Mouse (Mus musculus) hindbrain, embryonic 16.5 days (tissue): ENCODE results near the gene Inafm2. TPM values are rescaled to one million over a fixed set of nuclear protein-coding genes. Genes with fewer than 3 reads are reported as not detected.

Source experiments
- ATAC-seq: fragments of 200-750 bp; cut with Nextera tagmentation; 2 replicates; pipeline ENCODE4 v1.8.0; 2017; ENCODE audit warnings: moderate TSS enrichment, moderate library complexity
- H3K27ac ChIP-seq: fragments of 300-500 bp; sonication (generic); 2 replicates; pipeline ENCODE4 v1.5.1; 2014; ENCODE audit warnings: low read depth, mild to moderate bottlenecking, control low read depth, low read length, moderate library complexity
- H3K27me3 ChIP-seq: fragments of 300-500 bp; sonication (generic); replicated peaks from 2 replicates; pipeline ENCODE4 v1.6.1; 2014; ENCODE audit warnings: low read length; ENCODE audit not compliant: control insufficient read depth, insufficient read depth
- H3K36me3 ChIP-seq: fragments of 300-500 bp; sonication (generic); 2 replicates; pipeline ENCODE4 v1.6.1; 2014; ENCODE audit warnings: mild to moderate bottlenecking, low read length, moderate library complexity, mixed read lengths; ENCODE audit not compliant: control insufficient read depth, insufficient read depth
- H3K4me1 ChIP-seq: fragments of 300-500 bp; sonication (generic); 2 replicates; pipeline ENCODE4 v1.6.1; 2014; ENCODE audit warnings: low read depth, low read length; ENCODE audit not compliant: control insufficient read depth, insufficient read depth
- H3K4me2 ChIP-seq: fragments of 300-500 bp; sonication (generic); 2 replicates; pipeline ENCODE4 v1.6.1; 2014; ENCODE audit warnings: mild to moderate bottlenecking, low read length, control low read depth, moderate library complexity
- H3K4me3 ChIP-seq: fragments of 300-500 bp; sonication (generic); 2 replicates; pipeline ENCODE4 v1.5.1; 2014; ENCODE audit warnings: mild to moderate bottlenecking, low read length, control low read depth, moderate library complexity
- H3K9ac ChIP-seq: fragments of 300-500 bp; sonication (generic); 2 replicates; pipeline ENCODE4 v1.6.1; 2014; ENCODE audit warnings: low read depth, mild to moderate bottlenecking, control low read depth, low read length, moderate library complexity
- H3K9me3 ChIP-seq: fragments of 300-500 bp; sonication (generic); 2 replicates; pipeline ENCODE4 v1.6.1; 2014; ENCODE audit warnings: mild to moderate bottlenecking, low read length, moderate library complexity; ENCODE audit not compliant: control insufficient read depth
- WGBS: fragments of 180-500 bp; shearing (Covaris S2); extraction: QIAGEN DNeasy Blood & Tissue Kit; methylation state at CpG from one replicate; pipeline ENCODE4 v1.1.7; 2014; 5-methylcytosine and 5-hydroxymethylcytosine counted together
- polyA plus RNA-seq: library from polyadenylated mRNA; unstranded; fragments of >200 nt; fragmentation: Nextera tagmentation; extraction: Ambion mirVana; gene quantifications from 2 replicates; pipeline ENCODE4 v1.2.1, GENCODE M21; 2015

Gene Inafm2
- polyA plus RNA-seq, 1 experiment from 2014 or later = 20.4 TPM

GRCm38 (mm10) chr2:118761358-118761757, 15.8 kb downstream of the Inafm2 start:
- WGBS = 79% methylated on average over 12 of the region's 12 CpGs
- Histone ChIP-seq H3K9me3 (no peaks in the 10 kb centered on the region), H3K36me3 (no peaks in the 10 kb centered on the region), H3K4me3 (no peak overlapping the region), H3K4me1 (peaks cover 31% of the 10 kb centered on the region), H3K9ac (peak overlapping the region; percentile 66), H3K27ac (peak overlapping the region; percentile 91), H3K27me3 (no peaks in the 10 kb centered on the region), H3K4me2 (peak overlapping the region; percentile 51)
- no peak for ATAC-seq

DNA sequence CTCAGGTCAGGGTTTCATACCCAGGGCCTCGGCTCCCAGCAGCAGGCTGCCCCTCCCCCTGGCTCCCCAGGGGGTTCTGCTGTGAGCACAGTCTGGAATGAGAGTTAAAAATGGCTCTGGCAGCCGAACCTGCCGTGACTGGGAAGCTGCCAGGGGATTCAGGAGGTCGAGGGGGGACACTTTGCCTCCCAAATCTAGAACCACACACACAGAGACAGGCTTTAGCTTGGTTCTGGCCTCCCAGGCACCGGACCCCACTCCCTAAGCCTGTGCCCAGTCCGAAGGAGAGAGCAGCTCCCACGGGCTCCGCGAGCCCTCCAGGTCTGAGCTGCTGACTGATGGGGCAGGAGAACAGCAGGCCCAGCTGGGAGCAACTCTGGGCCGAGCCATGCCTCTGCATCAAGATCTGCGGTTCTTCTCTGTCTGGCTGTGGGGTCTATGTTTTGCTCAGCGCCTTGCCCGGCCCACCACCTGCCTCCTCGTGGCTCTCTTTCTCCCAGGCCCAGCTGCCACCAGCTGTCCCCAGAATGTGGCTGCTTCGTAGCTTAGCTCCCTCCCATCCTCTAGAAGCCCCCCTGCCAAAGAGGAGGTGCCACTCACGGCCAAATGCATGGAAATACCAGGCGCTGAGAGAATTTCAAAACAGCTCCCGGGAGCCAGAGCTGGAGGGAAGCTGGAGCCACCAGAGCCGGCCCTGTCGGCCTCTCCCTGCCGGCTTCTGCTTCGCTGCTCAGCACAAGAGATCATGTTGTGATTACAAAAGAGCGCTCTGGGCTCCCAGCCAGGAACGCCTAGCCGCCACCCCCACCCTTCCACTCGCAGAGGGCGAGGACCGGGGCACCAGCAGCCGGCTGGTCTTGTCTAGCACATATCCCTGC, 16.6 kb downstream of the Inafm2 start, which contains the start of gene Ccdc9b:
TSS of gene Ccdc9b (minus strand) at position 756 of the 878 bp plus-strand sequence.
- Histone ChIP-seq H3K27me3 (no peaks in the 10 kb centered on the region), H3K9me3 (no peaks in the 10 kb centered on the region), H3K27ac (peak within 1 kb of the TSS; percentile 91), H3K4me2 (peak within 1 kb of the TSS; percentile 51), H3K4me1 (peaks cover 31% of the 10 kb centered on the region), H3K4me3 (peak within 1 kb of the TSS; percentile 20), H3K36me3 (no peaks in the 10 kb centered on the region), H3K9ac (peak within 1 kb of the TSS; percentile 66)
- WGBS = 2% methylated on average over 29 of the region's 29 CpGs
- ATAC-seq = peak; percentile 81

- no peak for ATAC-seq
- peak overlapping the region; percentile 51 for H3K4me2 ChIP-seq
- peaks cover 31% of the 10 kb centered on the region for H3K4me1 ChIP-seq
- no peaks in the 10 kb centered on the region for H3K9me3 ChIP-seq
- H3K9ac ChIP-seq = peak overlapping the region; percentile 66
- WGBS = 10% methylated on average over 10 of the region's 10 CpGs
- no peaks in the 10 kb centered on the region for H3K27me3 ChIP-seq
- peak overlapping the region; percentile 91 for H3K27ac ChIP-seq
- H3K4me3 ChIP-seq = no peak overlapping the region
- no peaks in the 10 kb centered on the region for H3K36me3 ChIP-seq
Observed at GRCm38 (mm10) chr2:118762784-118763148, 17.2 kb downstream of the Inafm2 start.

DNA sequence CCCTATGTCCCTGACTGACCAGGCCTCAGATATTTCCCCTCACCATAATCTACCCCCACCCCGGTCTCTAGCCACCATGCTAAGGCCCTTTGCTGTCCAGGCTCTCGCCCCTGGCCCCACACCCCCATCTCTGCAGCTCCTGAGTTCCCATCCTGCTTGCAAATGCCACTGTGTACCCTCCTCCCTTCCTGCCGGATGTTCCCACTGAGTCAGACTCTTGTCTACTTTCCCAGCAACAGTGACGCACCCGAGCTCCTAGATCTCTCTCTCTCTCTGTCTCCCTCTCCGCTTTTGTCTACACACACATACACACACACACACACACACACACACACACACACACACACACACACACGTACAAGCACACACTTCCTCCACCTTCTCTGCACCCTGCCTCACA, 17.9 kb downstream of the Inafm2 start:
- Histone ChIP-seq H3K27me3 (no peaks in the 10 kb centered on the region), H3K4me2 (no peak overlapping the region), H3K9ac (no peak overlapping the region), H3K36me3 (no peaks in the 10 kb centered on the region), H3K4me1 (peaks cover 31% of the 10 kb centered on the region), H3K4me3 (no peak overlapping the region), H3K27ac (peak overlapping the region; percentile 91; the same call in 1 of the 2 replicates), H3K9me3 (no peaks in the 10 kb centered on the region)
- ATAC-seq = no peak
- WGBS = 64% methylated on average over 7 of the region's 7 CpGs

DNA sequence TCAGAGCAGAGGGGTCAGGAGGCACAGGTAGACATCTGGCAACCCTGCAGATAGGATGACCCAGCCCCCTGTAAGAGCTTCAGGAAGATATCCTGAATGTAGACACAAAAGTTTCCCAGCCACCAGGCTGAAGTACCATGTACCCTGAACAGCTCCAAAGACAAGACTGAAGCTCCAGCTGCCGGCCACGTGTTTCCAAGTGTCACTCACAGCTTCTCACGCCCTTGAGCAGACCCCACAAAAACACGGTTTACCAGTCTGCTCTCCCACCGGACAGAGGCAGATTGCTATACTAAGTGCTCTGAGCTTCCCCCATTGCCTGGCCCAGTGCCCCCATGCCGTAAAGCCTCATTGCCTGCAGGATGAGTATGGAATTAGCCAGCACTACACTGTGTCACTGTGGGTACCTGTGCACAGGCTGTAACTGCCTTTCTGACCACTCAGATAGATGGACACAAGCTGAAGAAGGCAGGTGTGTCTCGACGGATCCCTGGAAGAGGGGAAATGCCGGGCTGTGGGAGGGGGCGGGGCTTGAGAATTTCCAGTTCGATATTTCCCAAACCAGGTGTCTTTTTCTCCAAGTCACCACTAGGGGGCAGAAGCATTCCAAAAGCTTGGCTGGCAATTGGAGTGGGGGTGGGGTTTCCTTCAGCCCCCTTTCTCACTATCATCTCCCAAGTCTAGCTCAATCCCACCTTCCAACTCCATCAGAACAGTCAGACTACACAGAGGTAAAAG, 18.7 kb downstream of the Inafm2 start:
- Histone ChIP-seq H3K9ac (no peak overlapping the region), H3K27ac (no peak overlapping the region), H3K9me3 (no peaks in the 10 kb centered on the region), H3K27me3 (no peaks in the 10 kb centered on the region), H3K4me3 (no peak overlapping the region), H3K4me1 (peaks cover 31% of the 10 kb centered on the region), H3K4me2 (peak overlapping the region; percentile 19; the same call in 1 of the 2 replicates), H3K36me3 (no peaks in the 10 kb centered on the region)
- 24% methylated on average over 11 of the region's 11 CpGs for WGBS
- ATAC-seq = no peak

- Histone ChIP-seq H3K9me3 (no peaks in the 10 kb centered on the region), H3K9ac (no peak overlapping the region), H3K4me3 (no peak overlapping the region), H3K27ac (no peak overlapping the region), H3K36me3 (no peaks in the 10 kb centered on the region), H3K27me3 (no peaks in the 10 kb centered on the region; the same call in 1 of the 2 replicates), H3K4me2 (no peak overlapping the region), H3K4me1 (peaks cover 31% of the 10 kb centered on the region)
- no peak for ATAC-seq
- 86% methylated on average over 5 of the region's 5 CpGs for WGBS
Observed at GRCm38 (mm10) chr2:118764875-118765274, 19.3 kb downstream of the Inafm2 start.

- Histone ChIP-seq H3K9ac (no peak overlapping the region), H3K27me3 (no peaks in the 10 kb centered on the region; the same call in 1 of the 2 replicates), H3K4me2 (no peak overlapping the region), H3K36me3 (no peaks in the 10 kb centered on the region), H3K4me1 (peaks cover 17% of the 10 kb centered on the region), H3K9me3 (no peaks in the 10 kb centered on the region), H3K4me3 (no peak overlapping the region), H3K27ac (no peak overlapping the region)
- 79% methylated on average over 10 of the region's 10 CpGs for WGBS
- no peak for ATAC-seq
Observed at GRCm38 (mm10) chr2:118766041-118767033, 20.8 kb downstream of the Inafm2 start.

GRCm38 (mm10) chr2:118772158-118772874, 26.8 kb downstream of the Inafm2 start, which contains the start of gene Phgr1:
TSS of gene Phgr1 (plus strand) at chr2:118772769.
- WGBS = 87% methylated on average over 6 of the region's 6 CpGs
- peaks cover 6% of the 10 kb centered on the region for H3K4me1 ChIP-seq
- no peaks in the 10 kb centered on the region for H3K9me3 ChIP-seq
- no peak within 1 kb of the TSS for H3K4me3 ChIP-seq
- H3K36me3 ChIP-seq = no peaks in the 10 kb centered on the region
- H3K4me2 ChIP-seq = no peak within 1 kb of the TSS
- no peaks in the 10 kb centered on the region; the same call in 1 of the 2 replicates for H3K27me3 ChIP-seq
- H3K9ac ChIP-seq = no peak within 1 kb of the TSS
- no peak for ATAC-seq
- no peak within 1 kb of the TSS for H3K27ac ChIP-seq
